ENCODE assay signal across 18 mouse cellular contexts in genomic region chrX:73584198-73584597, GRCm38 (mm10). TPM values are rescaled to one million over a fixed set of nuclear protein-coding genes. Genes with fewer than 3 reads are reported as not detected.
A peak's percentile ranks its signal among the peaks of the same experiment; 100 is the strongest.
DNase-seq lines count a peak whose midpoint lies in the region; ATAC-seq and TF ChIP-seq lines count a peak whose summit lies in the region.
"Had no signal": no experiment of that assay in that cellular context is flagged by ENCODE, and none has a peak within 500 bp of the region (broad histone marks: within the 10 kb centered on the region; RNA-seq: fewer than 3 reads in every experiment).

No protein-coding gene starts in this region.

- no peak for TF ChIP-seq POLR2A in kidney, adult 2 months (IDR thresholded peaks at IDR 0.05; ENCODE audit: low read depth, low read length)
- TF ChIP-seq POLR2A in ES-Bruce4 (IDR thresholded peaks at IDR 0.05; ENCODE audit: insufficient read depth, low read length) = no peak

- no peaks in the 10 kb centered on the region for H3K9me3 ChIP-seq in kidney, embryonic 14.5 days (ENCODE audit: control insufficient read depth, low read length)
- H3K9me3 ChIP-seq in ES-Bruce4 (replicated peaks; ENCODE audit: control insufficient read depth, insufficient read depth, low read length, poor library complexity, severe bottlenecking) = no peaks in the 10 kb centered on the region
- no peaks in the 10 kb centered on the region for H3K9me3 ChIP-seq in lung, embryonic 15.5 days
- no peaks in the 10 kb centered on the region for H3K9me3 ChIP-seq in stomach, embryonic 14.5 days (ENCODE audit: control insufficient read depth, low read depth, low read length)
- H3K9me3 ChIP-seq: forebrain, embryonic 12.5 days; heart, embryonic 12.5 days; hindbrain, embryonic 13.5 days; liver, embryonic 15.5 days; neural tube, embryonic 15.5 days had no signal

- H3K27ac ChIP-seq in kidney, adult 2 months (ENCODE audit: insufficient read depth, low read depth, low read length) = no peak overlapping the region
- H3K27ac ChIP-seq in kidney, embryonic 14.5 days (ENCODE audit: low read depth, low read length) = no peak overlapping the region
- H3K27ac ChIP-seq in ES-Bruce4 (ENCODE audit: insufficient read depth, low read length) = no peak overlapping the region
- H3K27ac ChIP-seq in lung, embryonic 15.5 days = no peak overlapping the region
- no peak overlapping the region for H3K27ac ChIP-seq in stomach, embryonic 14.5 days (ENCODE audit: low read length)
- H3K27ac ChIP-seq: forebrain, embryonic 12.5 days; hindbrain, embryonic 13.5 days; liver, embryonic 15.5 days; neural tube, embryonic 15.5 days had no signal

- intact Hi-C loops in left cerebral cortex, postnatal 36 days (cut with DNase I) = no loop called here

- 31% methylated on average over 10 of the region's 10 CpGs for WGBS in kidney, adult 2 months
- 51% methylated on average over 10 of the region's 10 CpGs for WGBS in kidney, embryonic 14.5 days
- WGBS in lung, embryonic 15.5 days = 28% methylated on average over 10 of the region's 10 CpGs
- WGBS in stomach, embryonic 14.5 days = 35% methylated on average over 10 of the region's 10 CpGs

- H3K27me3 ChIP-seq in kidney, adult 2 months (replicated peaks; ENCODE audit: control insufficient read depth, insufficient read depth, low read length) = no peaks in the 10 kb centered on the region
- H3K27me3 ChIP-seq in kidney, embryonic 14.5 days (ENCODE audit: control insufficient read depth, insufficient read depth, low read length) = no peaks in the 10 kb centered on the region
- no peaks in the 10 kb centered on the region for H3K27me3 ChIP-seq in ES-Bruce4 (ENCODE audit: control insufficient read depth, insufficient read depth, low read length, poor library complexity, severe bottlenecking)
- H3K27me3 ChIP-seq in lung, embryonic 15.5 days = no peaks in the 10 kb centered on the region
- H3K27me3 ChIP-seq in stomach, embryonic 14.5 days (ENCODE audit: control insufficient read depth, insufficient read depth, low read length) = no peaks in the 10 kb centered on the region
- H3K27me3 ChIP-seq: hindbrain, embryonic 13.5 days; neural tube, embryonic 15.5 days had no signal

- peak; percentile 19 for DNase-seq in kidney, adult 2 months
- no peak for DNase-seq in left cerebral cortex, postnatal 36 days (ENCODE audit: low spot score in 2 of 2)
- DNase-seq in left cerebral cortex, adult 18-20 months (ENCODE audit: low spot score in 2 of 2) = no peak
- DNase-seq: cerebellum, adult 18-20 months; cerebellum, postnatal 36 days; heart, postnatal 14 days had no signal

- no peak for ATAC-seq in kidney, embryonic 14.5 days (ENCODE audit: low FRiP score, low TSS enrichment)
- peak; percentile 52 for ATAC-seq in lung, embryonic 15.5 days (ENCODE audit: borderline replicate concordance, extremely low read depth, low FRiP score, low TSS enrichment)
- ATAC-seq in stomach, embryonic 14.5 days (ENCODE audit: insufficient number of reproducible peaks, insufficient read depth, low FRiP score, low read depth) = 0 out of 2 replicates have a peak, but pooled peaks have one; percentile 28
- ATAC-seq: inflammation-experienced regulatory T-cells, adult 6 months; midbrain, embryonic 16.5 days had no signal

- no peaks in the 10 kb centered on the region for H3K4me1 ChIP-seq in kidney, adult 2 months (ENCODE audit: control insufficient read depth, insufficient read depth, low read length)
- H3K4me1 ChIP-seq in kidney, embryonic 14.5 days (ENCODE audit: control insufficient read depth, insufficient read depth, low read length) = no peaks in the 10 kb centered on the region
- H3K4me1 ChIP-seq in ES-Bruce4 (ENCODE audit: control insufficient read depth, insufficient read depth, low read length) = peaks cover 2% of the 10 kb centered on the region
- no peaks in the 10 kb centered on the region for H3K4me1 ChIP-seq in lung, embryonic 15.5 days
- H3K4me1 ChIP-seq in stomach, embryonic 14.5 days (ENCODE audit: control insufficient read depth, insufficient read depth, low read length) = no peaks in the 10 kb centered on the region
- H3K4me1 ChIP-seq: forebrain, embryonic 12.5 days; heart, embryonic 12.5 days; hindbrain, embryonic 13.5 days; liver, embryonic 15.5 days; neural tube, embryonic 15.5 days had no signal

- no peak for TF ChIP-seq CTCF in kidney, adult 2 months (conservative IDR thresholded peaks at IDR 0.05; ENCODE audit: insufficient read depth, insufficient read length, low read depth, low read length)
- no peak for TF ChIP-seq CTCF in ES-Bruce4 (IDR thresholded peaks at IDR 0.05; ENCODE audit: low read depth, low read length)

- H3K4me2 ChIP-seq in kidney, embryonic 14.5 days (replicated peaks; ENCODE audit: low read depth, low read length) = no peak overlapping the region
- peak overlapping the region; percentile 35; the same call in 1 of the 2 replicates for H3K4me2 ChIP-seq in lung, embryonic 15.5 days
- no peak overlapping the region for H3K4me2 ChIP-seq in stomach, embryonic 14.5 days (replicated peaks; ENCODE audit: low read depth, low read length)
- H3K4me2 ChIP-seq: forebrain, embryonic 12.5 days; heart, embryonic 12.5 days; hindbrain, embryonic 13.5 days; liver, embryonic 15.5 days; neural tube, embryonic 15.5 days had no signal

- no peaks in the 10 kb centered on the region for H3K36me3 ChIP-seq in kidney, adult 2 months (ENCODE audit: control insufficient read depth, insufficient read depth, low read length)
- no peaks in the 10 kb centered on the region for H3K36me3 ChIP-seq in kidney, embryonic 14.5 days (ENCODE audit: control insufficient read depth, insufficient read depth, low read length)
- no peaks in the 10 kb centered on the region for H3K36me3 ChIP-seq in ES-Bruce4 (ENCODE audit: control insufficient read depth, insufficient read depth, low read length, poor library complexity, severe bottlenecking)
- no peaks in the 10 kb centered on the region for H3K36me3 ChIP-seq in lung, embryonic 15.5 days
- no peaks in the 10 kb centered on the region for H3K36me3 ChIP-seq in stomach, embryonic 14.5 days (ENCODE audit: control insufficient read depth, insufficient read depth, low read length)
- H3K36me3 ChIP-seq: forebrain, embryonic 12.5 days; heart, embryonic 12.5 days; hindbrain, embryonic 13.5 days; liver, embryonic 15.5 days; neural tube, embryonic 15.5 days had no signal

- H3K4me3 ChIP-seq in kidney, adult 2 months (ENCODE audit: insufficient read depth, low read depth, low read length) = no peak overlapping the region
- no peak overlapping the region for H3K4me3 ChIP-seq in kidney, embryonic 14.5 days (ENCODE audit: low read length)
- H3K4me3 ChIP-seq in ES-Bruce4 (ENCODE audit: low read depth, low read length) = peak overlapping the region; percentile 6; the same call in 1 of the 2 replicates
- no peak overlapping the region for H3K4me3 ChIP-seq in lung, embryonic 15.5 days
- no peak overlapping the region for H3K4me3 ChIP-seq in stomach, embryonic 14.5 days (ENCODE audit: low read depth, low read length)
- H3K4me3 ChIP-seq: forebrain, embryonic 12.5 days; heart, embryonic 12.5 days; hindbrain, embryonic 13.5 days; liver, embryonic 15.5 days; neural tube, embryonic 15.5 days had no signal

- no peak for TF ChIP-seq EP300 in ES-Bruce4 (IDR thresholded peaks at IDR 0.05; ENCODE audit: insufficient read depth, low read depth, low read length)

- no peak overlapping the region for H3K9ac ChIP-seq in kidney, embryonic 14.5 days (ENCODE audit: low read depth, low read length)
- no peak overlapping the region for H3K9ac ChIP-seq in ES-Bruce4 (ENCODE audit: low read depth, poor library complexity, severe bottlenecking)
- H3K9ac ChIP-seq in lung, embryonic 15.5 days = no peak overlapping the region
- H3K9ac ChIP-seq in stomach, embryonic 14.5 days (replicated peaks; ENCODE audit: low read depth, low read length) = no peak overlapping the region
- H3K9ac ChIP-seq: forebrain, embryonic 12.5 days; heart, embryonic 12.5 days; hindbrain, embryonic 13.5 days; liver, embryonic 15.5 days; neural tube, embryonic 15.5 days had no signal

RNA-seq across cellular contexts. Expression of gene Dusp9, which starts 55.0 kb away (rescaled TPM):
- 8.4 and 9.2 TPM in 2 replicates for polyA plus RNA-seq in kidney, adult 2 months (2012; rRNA removed)
- 9.6 and 26.6 TPM in 2 replicates for polyA plus RNA-seq in kidney, embryonic 14.5 days (2014; fragmentation: Nextera tagmentation; extraction: Ambion mirVana)
- 214 and 216 TPM in 2 replicates for polyA plus RNA-seq in ES-Bruce4 (2011; ENCODE audit: insufficient read depth, insufficient read length, low read depth, missing spikeins)
- 11.1 and 13.0 TPM in 2 replicates for polyA plus RNA-seq in lung, embryonic 15.5 days (2015; fragmentation: Nextera tagmentation; extraction: Ambion mirVana)
- polyA plus RNA-seq in stomach, embryonic 14.5 days (2014; fragmentation: Nextera tagmentation; extraction: Ambion mirVana) = 5.0 and 7.3 TPM in 2 replicates
- 1 to 10 TPM in 1 of 2 experiments, under 1 TPM in 1; 0.75 to 1.0 TPM for total RNA-seq in left cerebral cortex, postnatal 36 days (2021)
- 1 to 10 TPM; 1.2 to 1.3 TPM for total RNA-seq in left cerebral cortex, adult 18-20 months (2021)
- total RNA-seq: gastrocnemius, adult 8-10 months; heart, postnatal 14 days had no signal
